Mouse (Mus musculus): ENCODE measurements around the gene Hes1.

- no peak for TF ChIP-seq CTCF (IDR thresholded peaks at IDR 0.05; ENCODE audit: low read depth)
- no peak for TF ChIP-seq EP300 (IDR thresholded peaks at IDR 0.05; ENCODE audit: low read depth)
These were observed 18.8 kb downstream of the Hes1 start for GRCm38 (mm10) chr16:30082965-30083364.

Data from heart, postnatal 0 days (tissue).